Mouse (Mus musculus): ENCODE results near the gene Il20rb.

DNA sequence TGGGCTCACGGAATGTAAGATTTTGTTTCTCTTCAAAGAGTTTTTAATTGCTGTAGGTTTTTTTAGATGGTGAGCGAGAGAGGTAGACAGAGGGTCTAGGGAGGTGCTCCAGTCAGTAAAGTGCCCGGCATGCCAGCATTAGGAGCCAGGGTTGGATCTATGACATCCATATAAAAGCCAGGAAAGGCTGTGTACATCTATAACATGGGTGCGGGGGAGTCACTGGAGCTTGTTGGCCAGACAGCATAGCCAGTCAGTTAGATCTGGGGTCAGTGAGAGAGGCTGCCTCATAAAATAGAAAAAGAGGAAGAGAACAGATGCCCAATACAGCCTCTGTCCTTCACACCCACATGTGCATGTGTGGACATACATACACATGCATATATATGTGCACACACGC lies 21.2 kb downstream of the Il20rb start:
- TF ChIP-seq EP300 (optimal IDR thresholded peaks at IDR 0.05) (no peak), CTCF (IDR thresholded peaks at IDR 0.05; ENCODE audit: low read depth) (no peak)
